Mouse (Mus musculus) MEL (cell line): ENCODE data around the gene Tab2.

Source experiments
- E2F4 ChIP-seq: IDR thresholded peaks from 2 replicates; pipeline ENCODE4 v1.6.1; 2011; ENCODE audit warnings: low read depth, low read length, improper control_type of control experiment, borderline replicate concordance
- POLR2A ChIP-seq, 2 experiments: IDR thresholded peaks; 2 replicates each; pipeline ENCODE4 v1.6.1; 2011 to 2012; ENCODE audit warnings: low read length in 2 of 2, mild to moderate bottlenecking in 2 of 2, control low read depth in 1 of 2, improper control_type of control experiment in 1 of 2, low read depth in 1 of 2, moderate library complexity in 1 of 2; ENCODE audit not compliant: control insufficient read depth in 1 of 2, insufficient read depth in 1 of 2, poor library complexity in 1 of 2

- no peak for TF ChIP-seq E2F4
- no peak for TF ChIP-seq POLR2A (IDR thresholded peaks at IDR 0.05; ENCODE audit: control insufficient read depth in 1 of 2, insufficient read depth in 1 of 2, low read depth in 1 of 2, low read length in 2 of 2, poor library complexity in 1 of 2)
Observed at GRCm38 (mm10) chr10:7861259-7861936, 94.6 kb downstream of the Tab2 start.
